Mouse (Mus musculus): ENCODE data around the gene Rtl10.

GRCm38 (mm10) chr16:18523563-18524245, 25.0 kb downstream of the Rtl10 start:
- TF ChIP-seq CTCF (IDR thresholded peaks at IDR 0.05; ENCODE audit: low read depth) (no peak), EP300 (IDR thresholded peaks at IDR 0.05; ENCODE audit: low read depth) (no peak)
